Mouse (Mus musculus) liver (tissue): Measurements from ENCODE around the gene Mettl13.

Experiments
- DNase-seq: peaks from one replicate; pipeline ENCODE4 v3.0.0-alpha.2; 2020; ENCODE audit warnings: mixed read lengths

Gene Mettl13

DNA sequence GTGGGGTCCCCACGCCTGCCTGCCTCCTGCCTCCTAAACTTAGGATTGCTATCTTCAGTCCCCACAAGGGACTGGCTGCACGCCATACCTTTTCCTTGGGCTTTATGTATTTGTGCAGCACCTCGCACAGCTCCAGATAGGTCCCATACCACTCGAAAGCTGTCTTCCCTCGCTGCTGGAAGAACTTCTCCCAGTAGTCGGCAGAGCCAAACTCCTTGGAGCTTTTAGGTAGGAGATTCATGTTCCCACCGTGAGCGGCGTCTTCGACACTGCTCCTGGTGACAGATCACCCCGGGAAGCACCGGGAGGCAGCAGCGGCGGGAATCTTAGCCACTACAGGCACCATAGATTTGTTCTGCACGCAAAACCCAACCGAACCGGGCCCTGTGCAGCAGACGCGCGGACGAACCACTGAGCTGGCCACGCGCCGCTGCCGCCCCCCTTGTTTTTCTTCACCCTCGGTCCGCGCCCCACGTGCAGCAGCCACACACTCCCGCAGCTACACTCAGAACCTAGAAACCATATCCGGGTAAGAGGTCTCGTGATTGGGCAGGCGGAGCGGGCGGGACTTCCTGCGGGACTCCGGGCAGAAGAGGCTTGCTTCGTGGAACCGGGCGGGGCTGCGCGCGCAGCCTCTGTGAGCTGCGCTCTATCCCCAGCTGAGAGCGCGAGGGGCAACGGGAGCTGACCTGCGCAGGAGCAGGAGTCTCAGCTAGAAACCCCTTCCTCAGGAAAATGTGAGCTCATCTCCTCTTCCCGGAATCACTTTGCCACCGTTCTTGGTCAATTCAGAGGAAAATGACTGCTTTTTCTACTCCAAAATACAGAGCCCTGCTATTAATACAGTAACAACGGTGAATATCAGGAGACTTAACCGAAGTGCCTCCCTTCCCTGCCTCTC lies at the start of gene Mettl13:
TSS of gene Mettl13 (minus strand) at position 536 of the 901 bp plus-strand sequence.
- DNase-seq, result peak; percentile 97

DNA sequence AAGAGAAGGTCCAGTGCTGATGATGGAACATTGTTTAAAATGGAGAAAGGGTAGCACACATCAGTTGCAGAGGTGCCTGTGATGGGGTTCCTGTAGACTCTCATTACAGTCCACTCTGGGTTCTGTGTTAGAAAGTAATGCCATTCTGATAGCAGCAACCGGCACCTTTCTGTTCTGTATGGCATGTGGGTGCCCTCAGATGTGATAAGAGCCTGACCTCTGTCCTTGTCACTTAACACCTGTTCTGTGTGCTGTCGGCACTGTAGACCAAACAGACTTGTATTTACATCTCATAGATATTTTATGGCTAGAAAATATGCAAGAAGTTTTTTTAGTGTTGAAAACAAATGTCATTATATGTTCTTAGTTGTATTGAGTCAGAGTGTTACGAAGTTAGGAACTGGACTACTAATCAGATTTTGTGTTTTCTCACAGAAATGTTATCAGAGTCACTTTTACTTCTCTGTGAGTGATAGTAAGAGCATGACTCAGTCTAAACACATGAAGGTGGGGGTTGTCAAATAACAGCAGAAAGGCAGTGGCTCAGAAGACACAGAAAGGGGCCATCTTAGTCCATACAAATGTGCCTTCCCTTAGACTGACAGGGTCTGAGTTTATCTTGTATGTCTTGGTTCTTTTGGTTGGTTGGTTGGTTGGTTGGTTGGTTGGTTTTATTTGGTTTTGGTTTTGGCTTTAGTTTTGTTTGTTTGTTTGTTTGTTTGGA lies 49.2 kb upstream of the Mettl13 start:
- no peak for DNase-seq

DNA sequence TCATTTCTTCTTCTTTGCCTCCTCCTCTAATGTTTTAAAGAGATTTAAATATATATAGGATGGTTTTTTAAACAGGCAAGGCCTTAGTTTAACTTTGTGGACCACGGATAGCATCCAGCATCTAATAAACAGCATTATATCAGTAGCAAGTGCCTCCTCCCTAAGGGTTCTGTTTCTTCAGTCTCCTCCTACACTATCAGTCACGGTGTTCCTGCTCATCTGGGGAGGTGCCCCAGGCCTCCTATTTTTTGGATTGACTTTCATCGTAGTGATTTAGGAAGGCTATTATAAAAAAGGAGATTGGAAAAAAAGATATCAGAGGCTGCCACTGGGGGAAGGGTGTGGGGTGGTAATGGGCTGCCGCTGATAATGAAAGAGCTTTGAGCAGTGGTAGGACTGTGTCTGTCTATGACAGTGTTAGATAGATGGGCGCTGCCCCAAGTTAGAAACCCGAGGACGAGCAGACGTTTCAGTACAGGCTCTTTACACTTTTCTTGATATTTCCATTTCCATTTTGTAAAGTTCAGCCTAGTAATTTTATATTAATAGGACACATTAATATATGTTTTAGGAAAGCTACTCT lies 42.2 kb upstream of the Mettl13 start:
- DNase-seq, result peak; percentile 44

DNA sequence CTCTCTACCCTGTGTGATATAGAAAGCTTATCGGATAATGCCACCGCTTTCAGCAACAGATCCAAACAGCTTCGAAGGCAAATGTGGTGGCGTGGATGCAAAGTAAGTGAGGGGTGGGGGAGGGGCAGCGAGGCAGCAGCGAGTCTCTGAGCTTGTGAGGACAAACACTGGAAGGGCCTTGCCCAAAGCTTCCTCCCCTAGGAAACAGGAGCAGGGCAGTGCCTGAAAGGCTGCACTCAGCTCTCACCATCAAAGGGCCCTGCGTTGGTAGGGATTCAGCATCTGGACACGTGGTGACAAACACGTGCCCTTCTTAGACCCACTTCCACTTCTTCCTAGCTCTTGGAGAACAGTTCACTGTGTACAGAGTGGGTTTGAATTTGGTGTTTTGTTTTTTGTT lies 41.1 kb upstream of the Mettl13 start:
- peak; percentile 29 for DNase-seq

DNA sequence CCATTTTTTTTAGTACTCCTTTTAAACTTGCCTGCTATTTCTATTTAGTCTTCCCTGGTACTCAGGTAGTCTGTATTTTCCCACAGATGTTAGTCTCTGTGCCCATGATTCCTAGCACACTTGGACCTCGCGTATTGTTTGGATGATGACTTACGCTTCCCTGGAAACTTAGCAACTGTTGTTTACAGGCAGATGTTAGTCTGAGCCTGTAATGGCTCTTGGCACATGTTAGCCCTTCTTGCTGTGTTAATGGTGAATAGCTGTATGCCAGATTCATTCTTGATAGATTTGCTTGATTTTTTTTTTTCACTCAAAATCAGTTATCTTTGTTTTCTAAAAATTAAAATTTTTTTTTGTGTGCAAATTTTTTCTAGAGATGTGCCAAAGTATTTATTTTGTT lies 40.3 kb upstream of the Mettl13 start:
- DNase-seq, result no peak

DNA sequence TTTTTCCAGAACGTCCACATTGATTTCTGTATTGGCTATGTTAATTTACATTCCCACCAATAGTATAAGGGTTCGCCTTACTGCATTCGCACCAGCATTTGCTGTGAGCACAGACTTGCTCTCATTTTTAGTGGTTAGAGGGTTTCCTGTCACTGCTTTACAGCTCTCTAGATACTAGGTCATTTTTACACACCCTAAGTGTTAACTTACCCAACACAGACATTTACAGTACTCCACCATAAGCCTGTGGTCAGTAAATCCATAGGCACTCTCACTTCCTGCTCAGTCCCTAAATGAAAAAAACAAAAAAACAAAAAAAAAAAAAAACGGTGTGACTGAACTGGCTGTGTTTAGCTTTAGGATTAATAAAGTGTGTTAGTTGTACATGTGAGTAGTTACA lies 37.9 kb upstream of the Mettl13 start:
- DNase-seq, result no peak

DNA sequence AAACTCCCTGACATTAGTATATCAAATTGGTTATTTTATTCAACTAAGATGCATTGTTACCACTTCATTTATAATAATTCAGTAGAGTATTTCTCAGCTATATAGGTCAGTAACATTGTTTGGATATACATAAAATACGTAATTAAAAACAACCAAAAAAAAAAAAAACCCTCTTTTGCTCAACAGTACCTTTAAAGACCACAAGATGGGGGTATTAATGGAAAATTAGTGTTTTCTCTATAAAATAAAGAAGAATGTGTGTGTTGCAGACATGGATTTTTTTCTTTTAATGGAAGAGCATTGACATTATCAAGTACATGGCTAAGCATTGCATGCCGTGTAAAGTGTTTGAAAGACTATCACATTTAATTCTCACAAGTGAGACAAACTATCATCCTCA lies 34.5 kb upstream of the Mettl13 start:
- no peak for DNase-seq

DNA sequence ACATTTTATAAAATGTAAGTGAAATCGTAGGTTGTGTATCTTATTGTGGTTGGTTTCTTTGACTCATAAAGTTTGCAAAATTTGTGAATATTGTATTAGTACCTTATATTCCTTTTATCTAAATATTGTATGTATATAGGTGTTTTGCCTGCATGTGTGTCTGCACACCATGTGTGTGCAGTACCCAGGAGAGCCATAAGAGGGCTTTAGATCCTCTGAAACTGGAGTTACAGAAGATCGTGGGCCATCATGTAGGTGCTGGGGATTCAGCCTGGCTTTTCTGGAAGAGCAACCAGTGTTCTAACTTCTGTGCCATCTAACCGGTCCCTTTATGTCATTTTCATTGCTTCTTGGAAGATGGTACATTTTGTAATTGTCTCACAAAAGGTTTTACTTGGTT lies 26.7 kb upstream of the Mettl13 start:
- DNase-seq, result no peak

DNA sequence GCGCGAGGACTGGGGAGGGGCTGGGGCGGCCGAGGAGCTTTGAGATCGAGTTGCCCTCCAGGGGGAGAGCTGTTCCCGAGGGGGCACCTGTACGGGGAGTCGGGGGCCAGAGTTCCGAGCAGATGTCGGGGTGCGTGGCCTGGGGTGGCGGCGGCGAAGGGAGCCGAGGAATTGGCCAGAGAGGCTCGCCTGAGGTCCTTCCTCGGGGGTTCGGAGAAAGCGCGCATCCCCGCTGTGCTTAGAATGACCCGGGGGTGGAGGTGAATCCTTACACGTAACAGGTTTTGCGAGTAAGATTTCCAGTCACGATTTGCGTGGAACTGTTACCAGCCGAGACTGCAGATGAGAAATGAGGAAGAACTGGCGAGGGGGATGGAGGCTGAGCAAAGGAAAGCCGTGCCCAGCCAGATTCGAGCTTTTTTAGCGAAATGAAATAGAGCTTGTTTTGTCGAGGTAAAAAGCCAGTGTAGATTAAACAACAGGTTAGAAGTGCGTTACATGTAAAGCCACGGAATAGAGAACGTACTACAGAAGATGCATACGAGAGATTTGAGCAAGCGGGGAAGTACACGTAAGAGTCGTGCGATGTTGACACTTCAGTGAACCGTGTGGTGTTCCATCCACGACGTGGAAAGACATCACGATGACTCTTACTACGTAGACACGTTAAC lies 22.7 kb upstream of the Mettl13 start:
- no peak for DNase-seq

DNA sequence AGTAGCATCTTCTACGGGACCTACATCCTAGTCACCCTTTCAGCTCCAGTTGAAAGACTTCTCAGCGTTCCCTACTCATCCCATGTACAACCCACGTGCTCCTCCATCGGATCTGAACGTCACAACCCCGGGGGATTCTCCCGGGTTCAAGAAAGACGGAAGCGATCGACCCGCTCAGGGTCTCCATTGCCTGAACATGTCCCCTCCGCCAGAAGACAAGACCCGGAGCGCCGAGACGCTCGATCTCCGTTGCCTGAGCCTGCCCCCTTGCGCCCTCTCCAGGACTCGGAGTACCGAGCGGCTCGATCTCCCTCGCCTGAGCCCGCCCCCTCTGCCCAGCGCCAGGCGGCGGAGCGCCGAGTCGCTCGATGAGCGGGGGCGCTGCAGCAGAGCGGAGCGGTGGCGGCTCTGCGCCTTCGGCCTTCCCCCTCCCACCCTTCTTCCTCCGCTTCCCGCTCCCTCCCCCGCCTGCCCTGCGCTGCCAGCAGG lies 22.0 kb upstream of the Mettl13 start, which contains the start of gene Vamp4:
TSS of gene Vamp4 (plus strand) at position 256 of the 489 bp plus-strand sequence.
- DNase-seq, result peak; percentile 93

DNA sequence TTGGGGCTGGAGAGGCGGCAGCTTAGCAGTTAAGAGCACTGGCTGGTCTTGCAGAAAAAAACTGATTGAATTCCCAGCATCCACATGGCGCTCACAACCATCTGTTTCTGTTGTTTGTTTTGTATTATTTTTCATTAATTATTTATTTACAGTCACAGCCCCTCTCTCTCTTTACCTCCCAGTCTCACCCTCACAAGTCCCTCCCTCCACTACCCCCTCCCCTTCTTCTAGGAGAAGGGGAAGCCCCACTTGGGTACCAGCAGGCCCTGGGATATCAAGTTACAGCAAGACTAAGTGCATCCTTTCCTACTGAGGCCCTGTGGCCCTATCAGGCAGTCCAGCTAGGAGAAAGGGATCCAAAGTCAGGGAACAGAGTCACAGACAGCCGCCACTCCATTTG lies 19.0 kb upstream of the Mettl13 start:
- no peak for DNase-seq

DNA sequence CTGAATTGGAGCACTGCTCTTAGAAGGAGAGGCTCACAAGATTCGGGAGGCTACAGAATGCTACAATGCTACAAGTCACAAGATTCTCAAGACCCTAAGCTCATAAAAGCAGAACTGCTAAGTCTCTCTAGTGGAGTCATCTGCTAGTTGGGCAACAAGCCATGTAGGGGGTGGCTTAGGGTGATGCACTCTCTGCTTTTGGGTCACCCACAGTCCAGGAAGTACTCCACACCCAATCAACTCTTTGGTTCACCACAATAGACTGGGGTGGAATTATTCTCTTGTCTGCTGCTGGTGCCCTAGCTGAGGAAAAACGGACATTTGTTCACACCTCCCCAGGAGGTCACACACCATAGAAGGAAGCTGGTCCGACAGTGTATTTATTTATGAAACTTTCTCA lies 16.6 kb upstream of the Mettl13 start:
- DNase-seq, result no peak

DNA sequence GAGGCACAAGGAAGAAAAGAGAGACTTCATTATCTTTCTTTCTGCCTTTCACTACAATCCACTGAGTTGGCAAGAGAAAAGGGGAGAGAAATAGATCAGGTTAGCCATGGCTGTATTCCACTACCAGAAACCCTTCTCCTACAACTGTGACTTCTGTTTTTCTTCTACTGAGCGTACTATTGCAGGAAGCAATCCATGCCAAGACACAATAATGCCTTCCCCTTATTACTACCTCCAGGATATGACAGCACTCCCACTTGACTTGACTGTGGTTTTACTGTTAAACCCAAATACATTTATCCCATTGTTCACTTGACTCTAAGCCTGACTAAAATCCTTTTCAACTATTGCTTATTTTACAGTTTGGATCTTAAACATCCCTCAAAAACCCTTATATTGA lies 14.9 kb upstream of the Mettl13 start:
- no peak for DNase-seq

DNA sequence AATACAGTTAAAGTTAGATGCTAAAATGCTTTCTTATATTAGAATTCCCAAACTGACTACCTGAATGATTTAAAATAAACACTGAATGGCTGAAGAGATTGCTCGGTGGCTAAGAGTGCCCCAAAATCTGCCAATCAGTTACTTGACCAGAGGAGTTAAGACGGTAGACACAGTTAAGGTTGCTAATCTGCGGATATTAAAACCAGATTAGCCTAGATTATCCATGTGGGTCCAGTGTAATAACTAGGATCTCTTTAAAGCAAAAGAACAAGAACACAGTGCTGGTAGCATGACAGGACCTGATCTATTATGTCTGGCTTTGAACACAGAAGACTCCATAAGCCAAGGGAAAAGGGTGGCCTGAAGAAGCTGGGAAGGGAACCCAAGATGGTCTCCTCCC lies 5.8 kb upstream of the Mettl13 start:
- no peak for DNase-seq

DNA sequence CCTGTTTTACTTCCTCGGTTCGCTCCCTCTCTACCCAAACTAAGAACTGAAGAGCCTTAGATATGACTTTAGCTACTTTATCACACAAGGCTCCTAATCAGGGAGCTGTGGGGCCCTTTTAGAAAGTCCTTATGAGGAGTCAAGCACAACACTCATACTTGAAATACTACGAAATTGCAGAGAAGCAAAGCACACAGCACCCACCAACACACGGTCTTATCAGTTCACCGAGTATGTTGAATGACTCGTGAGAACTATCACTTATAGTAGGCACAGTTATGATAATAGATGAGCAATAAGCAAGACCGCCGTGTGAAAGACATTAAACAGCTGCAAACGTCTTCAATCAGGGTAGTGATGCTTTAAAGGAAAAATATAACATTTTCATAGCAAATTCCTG lies 4.6 kb upstream of the Mettl13 start:
- DNase-seq, result no peak

DNA sequence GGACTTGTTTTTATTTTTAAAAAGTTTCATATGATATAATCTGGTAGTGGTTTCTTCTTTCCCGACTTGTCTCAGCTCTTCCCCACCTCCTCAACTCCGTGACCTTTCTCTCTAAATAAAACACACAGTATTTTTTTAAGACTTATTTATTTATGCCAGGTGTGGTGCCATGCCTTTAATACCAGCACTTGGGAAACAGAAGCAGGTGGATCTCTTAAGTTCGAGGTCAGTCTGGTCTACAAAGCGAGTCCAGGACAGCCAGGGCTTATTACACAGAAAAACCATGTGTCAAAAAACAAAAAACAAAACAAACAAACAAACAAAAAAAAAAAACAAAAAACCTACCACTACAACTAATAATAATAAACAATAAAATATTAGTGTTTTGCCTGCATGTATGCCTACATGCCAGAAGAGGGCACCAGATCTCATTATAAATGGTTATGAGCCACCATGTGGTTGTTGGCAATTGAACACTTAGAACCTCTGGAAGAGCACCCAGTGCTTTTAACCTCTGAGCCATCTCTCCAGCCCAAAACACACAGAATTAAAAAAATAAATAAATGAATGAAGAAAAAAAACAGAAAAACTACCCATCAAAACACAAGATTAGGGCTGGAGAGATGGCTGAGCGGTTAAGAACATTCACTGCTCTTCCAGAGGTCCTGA lies 1.4 kb upstream of the Mettl13 start:
- no peak for DNase-seq

DNA sequence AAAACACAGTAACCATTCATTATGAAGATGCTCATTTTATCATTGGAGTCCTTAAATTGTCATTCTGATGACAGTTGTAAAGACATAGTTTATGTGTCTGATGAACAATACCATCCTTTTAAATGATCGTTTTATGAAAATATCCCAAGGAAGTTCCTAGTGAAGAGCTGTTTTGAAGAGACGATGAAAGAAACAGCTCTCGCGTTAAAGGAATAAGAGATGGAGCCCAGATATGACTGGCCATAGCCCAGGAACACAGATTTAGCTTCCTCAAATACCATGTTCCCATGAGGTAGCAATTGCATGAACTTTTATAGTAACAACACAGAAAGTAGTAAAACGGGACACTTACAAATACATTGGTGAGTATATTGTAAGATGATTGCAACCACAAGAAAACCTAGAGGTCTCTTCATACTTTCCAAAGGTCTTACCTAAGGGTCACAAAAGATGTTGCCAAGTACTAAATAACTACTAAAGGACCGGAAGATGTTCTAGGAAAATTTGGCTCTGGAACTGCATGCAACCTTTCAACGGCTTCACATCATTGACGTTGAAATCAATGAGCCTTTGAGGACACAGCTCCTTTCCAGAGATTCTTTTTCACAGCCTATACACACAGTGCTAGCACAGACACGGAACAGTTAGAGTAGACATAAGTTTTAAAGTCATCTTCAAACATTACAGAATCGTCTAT lies 714 bp upstream of the Mettl13 start:
- no peak for DNase-seq

DNA sequence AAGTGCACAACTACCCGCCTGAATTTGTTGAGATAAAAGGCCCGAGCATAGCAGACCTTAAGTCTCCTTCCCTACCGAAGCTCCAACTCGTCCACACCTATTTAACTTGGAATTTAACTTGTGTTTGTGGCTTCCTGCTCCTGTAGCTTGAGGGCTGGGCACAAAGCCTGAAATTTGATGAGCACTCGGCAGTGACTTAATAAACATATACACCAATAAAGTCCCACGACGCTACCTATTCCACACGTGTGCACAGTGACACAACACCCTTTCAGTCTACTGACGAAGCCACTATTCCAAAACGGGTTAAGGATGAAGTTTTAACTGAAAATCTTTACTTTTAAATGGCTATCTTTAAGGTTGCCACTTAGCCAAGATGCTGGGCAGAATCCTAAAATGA lies 744 bp downstream of the Mettl13 start:
- no peak for DNase-seq

DNA sequence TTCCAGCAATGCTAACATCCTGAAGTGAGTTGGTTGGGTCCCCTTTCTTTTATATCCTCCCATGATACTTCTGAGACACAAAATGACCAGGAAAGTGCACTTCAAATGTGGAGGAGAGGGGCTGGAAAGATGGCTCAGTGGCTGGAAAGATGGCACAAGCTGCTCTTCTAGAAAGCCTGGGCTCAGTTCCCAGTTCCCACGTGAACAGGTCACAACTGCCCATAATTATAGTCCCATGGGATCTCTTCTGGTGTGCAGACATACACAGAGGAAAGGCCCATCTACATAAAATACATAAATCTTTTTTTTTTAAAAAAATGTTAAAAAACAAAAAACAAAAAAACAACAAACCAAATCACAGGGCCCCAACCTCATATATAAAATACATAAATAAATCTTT lies 5.1 kb downstream of the Mettl13 start:
- no peak for DNase-seq

DNA sequence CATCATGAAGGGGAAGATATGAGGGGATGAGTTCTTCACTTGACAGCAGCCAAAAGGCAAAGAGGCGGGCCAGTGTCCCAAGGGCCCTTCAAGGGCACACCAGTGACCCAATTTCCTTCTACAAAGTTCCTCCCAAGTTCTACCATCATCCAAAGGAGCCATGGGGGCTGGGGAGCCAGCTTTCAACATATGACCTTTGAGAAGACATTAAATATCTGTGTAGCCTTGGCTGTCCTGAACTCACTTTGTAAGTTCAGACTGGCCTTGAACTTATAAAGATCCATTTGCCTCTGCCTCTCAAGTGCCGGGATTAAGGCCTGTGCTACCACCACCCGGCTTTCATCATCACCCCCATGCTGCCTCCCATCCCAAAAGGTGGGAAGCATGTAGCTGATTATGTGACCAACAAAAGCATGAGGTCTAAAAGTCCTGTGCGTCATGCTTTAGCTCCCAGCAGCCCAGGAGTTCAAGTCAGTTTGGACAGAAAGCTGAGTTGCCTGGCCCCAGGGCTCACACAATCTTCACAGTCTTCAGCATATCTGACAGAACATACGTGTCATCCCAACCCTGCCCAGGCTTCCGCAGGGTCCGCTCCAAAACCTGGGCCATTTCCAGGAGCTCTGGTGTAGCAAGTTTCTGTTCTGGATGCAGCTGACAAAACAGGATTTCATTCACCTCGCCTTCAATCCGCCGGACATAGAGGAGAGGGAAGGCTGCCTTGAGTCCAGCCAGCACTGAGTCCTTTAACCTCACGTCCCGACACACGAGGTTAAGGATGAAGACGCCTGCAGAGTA lies 14.4 kb downstream of the Mettl13 start:
- no peak for DNase-seq

DNA sequence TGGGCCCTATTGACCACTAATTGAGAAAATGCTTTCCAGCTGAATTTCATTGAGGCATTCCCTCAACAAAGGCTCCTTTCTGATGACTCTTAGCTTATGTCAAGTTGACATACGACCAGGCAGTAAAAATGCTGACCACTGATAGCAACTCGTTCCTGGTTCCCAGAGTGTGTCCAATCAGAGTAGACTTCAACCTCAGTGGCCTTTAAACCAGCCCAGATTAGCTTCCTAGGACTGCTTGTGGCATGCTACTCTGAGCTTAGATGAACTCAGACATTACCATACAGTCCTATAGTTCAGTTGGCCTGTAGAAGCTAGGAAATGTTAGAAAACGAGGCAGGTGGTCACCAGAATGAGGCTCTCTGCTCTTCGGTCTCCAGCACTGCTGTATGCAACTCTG lies 16.0 kb downstream of the Mettl13 start:
- DNase-seq, result no peak
